Mouse (Mus musculus): ENCODE results near the gene Map3k9. TPM values are rescaled to one million over a fixed set of nuclear protein-coding genes. Genes with fewer than 3 reads are reported as not detected.

Map3k9 gene
- polyA plus RNA-seq, 1 experiment from 2014 or later, result 12.4 TPM

- peak; percentile 90 for DNase-seq
- no peak overlapping the region for H3K9ac ChIP-seq (replicated peaks; ENCODE audit: low read length)
- no peak overlapping the region for H3K27ac ChIP-seq (replicated peaks; ENCODE audit: low read depth, low read length)
- H3K36me3 ChIP-seq (ENCODE audit: control insufficient read depth, insufficient read depth, low read length), result no peaks in the 10 kb centered on the region
- WGBS, result 6% methylated on average over 7 of the region's 7 CpGs
- H3K27me3 ChIP-seq (ENCODE audit: control insufficient read depth, insufficient read depth, low read length), result no peaks in the 10 kb centered on the region
- H3K4me2 ChIP-seq (ENCODE audit: low read length), result no peak overlapping the region
- H3K4me3 ChIP-seq (replicated peaks; ENCODE audit: low read depth, low read length), result no peak overlapping the region
- no peak for ATAC-seq (ENCODE audit: low FRiP score, low TSS enrichment)
- no peaks in the 10 kb centered on the region for H3K9me3 ChIP-seq (ENCODE audit: control insufficient read depth, low read length)
- no peaks in the 10 kb centered on the region for H3K4me1 ChIP-seq (ENCODE audit: control insufficient read depth, insufficient read depth, low read length)
These were observed 15.6 kb upstream of the Map3k9 start for GRCm38 (mm10) chr12:81796541-81796940.

DNA sequence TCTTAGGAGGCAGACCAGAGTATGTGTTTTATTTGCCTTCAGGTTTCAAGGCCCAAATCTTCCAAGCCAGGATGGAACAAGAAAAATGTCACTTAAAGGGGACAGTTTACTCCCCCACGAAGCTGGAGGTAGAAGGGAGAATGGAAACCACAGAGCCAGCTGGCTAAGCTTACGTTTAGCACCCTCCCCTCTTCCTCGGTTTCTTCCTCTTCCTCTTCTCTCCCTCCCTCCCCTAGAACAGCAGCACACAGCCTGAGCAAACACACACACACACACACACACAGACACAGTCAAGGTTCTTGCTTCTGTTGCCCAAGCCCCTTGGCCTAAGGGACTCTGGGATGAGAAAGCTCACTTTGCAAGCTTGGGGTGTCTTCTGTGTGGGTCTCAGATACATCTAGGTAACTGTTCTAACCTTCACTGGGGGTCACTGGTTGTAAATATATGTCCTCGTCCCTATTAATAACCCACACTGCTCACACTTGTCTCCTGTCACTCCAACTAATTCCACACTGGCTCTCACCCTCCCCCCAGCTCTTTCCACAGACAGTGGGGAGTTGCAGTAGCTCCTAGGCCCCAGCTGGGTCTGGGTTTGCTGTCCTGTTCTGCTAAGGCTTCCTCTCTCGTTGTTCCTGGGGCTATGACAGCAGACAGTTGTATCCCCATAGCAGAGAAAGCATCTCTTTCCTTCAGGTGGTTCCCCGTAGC lies 11.7 kb upstream of the Map3k9 start:
- Histone ChIP-seq H3K36me3 (ENCODE audit: control insufficient read depth, insufficient read depth, low read length) (no peaks in the 10 kb centered on the region), H3K9me3 (ENCODE audit: control insufficient read depth, low read length) (no peaks in the 10 kb centered on the region)

GRCm38 (mm10) chr12:81789499-81789898 lies 8.5 kb upstream of the Map3k9 start:
- Histone ChIP-seq H3K36me3 (ENCODE audit: control insufficient read depth, insufficient read depth, low read length) (no peaks in the 10 kb centered on the region), H3K9me3 (ENCODE audit: control insufficient read depth, low read length) (no peaks in the 10 kb centered on the region), H3K27ac (replicated peaks; ENCODE audit: low read depth, low read length) (no peak overlapping the region), H3K4me1 (ENCODE audit: control insufficient read depth, insufficient read depth, low read length) (no peaks in the 10 kb centered on the region), H3K27me3 (ENCODE audit: control insufficient read depth, insufficient read depth, low read length) (no peaks in the 10 kb centered on the region), H3K4me2 (ENCODE audit: low read length) (no peak overlapping the region), H3K9ac (replicated peaks; ENCODE audit: low read length) (no peak overlapping the region), H3K4me3 (replicated peaks; ENCODE audit: low read depth, low read length) (no peak overlapping the region)
- no peak for ATAC-seq (ENCODE audit: low FRiP score, low TSS enrichment)
- DNase-seq, result no peak
- WGBS, result 64% methylated on average over 2 of the region's 2 CpGs

More for the DNA sequence above, 11.7 kb upstream of the Map3k9 start:
- H3K4me1 ChIP-seq (ENCODE audit: control insufficient read depth, insufficient read depth, low read length), result no peaks in the 10 kb centered on the region
- H3K9ac ChIP-seq (replicated peaks; ENCODE audit: low read length), result no peak overlapping the region
- H3K27me3 ChIP-seq (ENCODE audit: control insufficient read depth, insufficient read depth, low read length), result no peaks in the 10 kb centered on the region
- WGBS, result 78% methylated on average over 6 of the region's 6 CpGs
- DNase-seq (no peak), ATAC-seq (ENCODE audit: low FRiP score, low TSS enrichment) (no peak)
- no peak overlapping the region for H3K4me2 ChIP-seq (ENCODE audit: low read length)
- no peak overlapping the region for H3K4me3 ChIP-seq (replicated peaks; ENCODE audit: low read depth, low read length)
- no peak overlapping the region for H3K27ac ChIP-seq (replicated peaks; ENCODE audit: low read depth, low read length)

DNA sequence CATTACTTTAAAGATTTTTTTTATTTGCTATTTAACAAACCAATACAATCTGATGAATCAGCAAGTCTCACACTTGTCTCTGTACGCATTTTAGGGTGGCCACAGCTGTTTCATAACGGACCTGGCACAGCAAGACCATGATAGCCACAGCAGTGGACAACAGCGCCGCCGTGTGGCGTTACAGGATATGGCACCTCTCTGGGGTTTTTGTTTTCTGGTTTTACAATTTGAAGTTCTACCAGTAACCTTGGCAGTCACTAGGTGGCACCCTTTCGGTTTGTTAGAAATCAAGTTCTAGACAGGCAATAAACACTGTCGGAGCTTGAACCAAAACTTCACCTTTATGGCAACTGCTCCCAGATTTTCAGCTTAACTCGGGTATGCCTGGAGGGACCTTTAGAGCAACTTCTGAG lies 7.7 kb upstream of the Map3k9 start:
- WGBS, result 7% methylated on average over 9 of the region's 9 CpGs
- no peak for ATAC-seq (ENCODE audit: low FRiP score, low TSS enrichment)
- no peaks in the 10 kb centered on the region for H3K27me3 ChIP-seq (ENCODE audit: control insufficient read depth, insufficient read depth, low read length)

DNA sequence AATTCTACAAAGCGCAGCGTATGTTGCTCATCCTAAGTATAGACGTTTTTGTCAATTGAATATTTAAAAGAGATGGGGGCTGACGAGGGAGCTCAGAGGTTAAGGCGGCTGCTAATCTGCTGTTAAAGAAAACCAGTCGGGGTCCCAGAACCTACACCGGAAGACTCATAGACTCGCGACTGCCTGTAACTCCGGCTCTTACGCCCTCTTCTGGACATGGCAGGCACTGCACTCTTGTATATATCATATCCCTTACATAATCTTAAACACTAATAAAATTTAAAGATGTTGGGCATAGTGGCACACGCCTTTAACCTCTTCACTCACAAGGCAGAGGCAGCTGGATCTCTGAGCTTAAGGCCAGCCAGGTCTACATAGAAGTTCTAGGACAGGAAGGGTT lies 6.3 kb upstream of the Map3k9 start:
- Histone ChIP-seq H3K27ac (replicated peaks; ENCODE audit: low read depth, low read length) (no peak overlapping the region), H3K4me2 (ENCODE audit: low read length) (no peak overlapping the region), H3K9me3 (ENCODE audit: control insufficient read depth, low read length) (no peaks in the 10 kb centered on the region), H3K4me1 (ENCODE audit: control insufficient read depth, insufficient read depth, low read length) (no peaks in the 10 kb centered on the region), H3K27me3 (ENCODE audit: control insufficient read depth, insufficient read depth, low read length) (no peaks in the 10 kb centered on the region), H3K36me3 (ENCODE audit: control insufficient read depth, insufficient read depth, low read length) (no peaks in the 10 kb centered on the region), H3K9ac (replicated peaks; ENCODE audit: low read length) (no peak overlapping the region), H3K4me3 (replicated peaks; ENCODE audit: low read depth, low read length) (no peak overlapping the region)
- 54% methylated on average over 12 of the region's 12 CpGs for WGBS
- DNase-seq (no peak), ATAC-seq (ENCODE audit: low FRiP score, low TSS enrichment) (no peak)

More for the DNA sequence above, 7.7 kb upstream of the Map3k9 start:
- H3K4me3 ChIP-seq (replicated peaks; ENCODE audit: low read depth, low read length), result no peak overlapping the region
- H3K27ac ChIP-seq (replicated peaks; ENCODE audit: low read depth, low read length), result no peak overlapping the region
- H3K9ac ChIP-seq (replicated peaks; ENCODE audit: low read length), result no peak overlapping the region
- no peak overlapping the region for H3K4me2 ChIP-seq (ENCODE audit: low read length)
- DNase-seq, result peak; percentile 93
- H3K36me3 ChIP-seq (ENCODE audit: control insufficient read depth, insufficient read depth, low read length), result no peaks in the 10 kb centered on the region
- H3K4me1 ChIP-seq (ENCODE audit: control insufficient read depth, insufficient read depth, low read length), result no peaks in the 10 kb centered on the region
- no peaks in the 10 kb centered on the region for H3K9me3 ChIP-seq (ENCODE audit: control insufficient read depth, low read length)

DNA sequence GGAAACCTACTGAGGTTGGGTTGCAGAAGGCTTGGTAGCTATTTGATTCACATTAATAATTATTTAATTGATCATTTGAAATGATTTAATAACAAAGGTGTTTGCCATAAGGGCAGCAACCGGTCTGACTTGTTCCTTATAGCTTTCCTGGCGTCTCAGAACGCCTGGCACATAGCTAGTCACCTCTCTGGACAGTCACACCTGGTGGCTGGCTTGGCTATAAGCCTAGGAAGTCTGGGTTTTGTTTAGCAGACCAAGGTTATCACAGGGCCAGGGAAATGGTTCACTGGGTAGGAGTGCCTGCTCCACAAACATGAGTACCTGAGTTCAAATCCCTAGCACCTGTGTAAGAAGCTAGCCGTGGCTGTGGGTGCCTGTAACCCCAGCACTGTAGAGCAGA lies 2.3 kb upstream of the Map3k9 start:
- DNase-seq (no peak), ATAC-seq (ENCODE audit: low FRiP score, low TSS enrichment) (no peak)
- Histone ChIP-seq H3K4me3 (replicated peaks; ENCODE audit: low read depth, low read length) (no peak overlapping the region), H3K9ac (replicated peaks; ENCODE audit: low read length) (no peak overlapping the region), H3K36me3 (ENCODE audit: control insufficient read depth, insufficient read depth, low read length) (no peaks in the 10 kb centered on the region), H3K9me3 (ENCODE audit: control insufficient read depth, low read length) (no peaks in the 10 kb centered on the region), H3K27me3 (ENCODE audit: control insufficient read depth, insufficient read depth, low read length) (no peaks in the 10 kb centered on the region), H3K27ac (replicated peaks; ENCODE audit: low read depth, low read length) (no peak overlapping the region), H3K4me2 (ENCODE audit: low read length) (no peak overlapping the region), H3K4me1 (ENCODE audit: control insufficient read depth, insufficient read depth, low read length) (peaks cover 20% of the 10 kb centered on the region)
- WGBS, result 88% methylated on average over 4 of the region's 4 CpGs

DNA sequence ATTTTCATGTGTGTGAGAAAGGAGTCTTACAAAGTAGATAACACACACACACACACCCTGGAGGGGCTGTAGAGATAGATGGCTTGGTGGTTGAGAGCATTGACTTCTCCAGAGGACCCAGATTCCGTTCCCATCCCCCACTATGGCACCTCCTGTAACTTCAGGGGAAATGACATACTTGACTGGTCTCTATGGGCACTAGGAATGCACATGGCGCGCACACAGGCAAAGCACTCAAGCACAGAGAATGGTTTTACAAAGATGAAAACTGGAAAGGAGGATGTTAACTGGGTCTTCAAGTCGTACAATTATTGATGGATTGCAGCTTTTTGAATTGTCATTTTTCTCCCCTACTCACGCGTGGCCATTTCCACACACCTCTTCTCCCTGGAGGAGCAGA lies 1.6 kb upstream of the Map3k9 start:
- Histone ChIP-seq H3K36me3 (ENCODE audit: control insufficient read depth, insufficient read depth, low read length) (no peaks in the 10 kb centered on the region), H3K27ac (replicated peaks; ENCODE audit: low read depth, low read length) (no peak overlapping the region), H3K27me3 (ENCODE audit: control insufficient read depth, insufficient read depth, low read length) (no peaks in the 10 kb centered on the region), H3K4me2 (ENCODE audit: low read length) (no peak overlapping the region), H3K4me1 (ENCODE audit: control insufficient read depth, insufficient read depth, low read length) (peaks cover 26% of the 10 kb centered on the region), H3K4me3 (replicated peaks; ENCODE audit: low read depth, low read length) (no peak overlapping the region), H3K9ac (replicated peaks; ENCODE audit: low read length) (no peak overlapping the region), H3K9me3 (ENCODE audit: control insufficient read depth, low read length) (no peaks in the 10 kb centered on the region)
- no peak for DNase-seq
- WGBS, result 87% methylated on average over 6 of the region's 6 CpGs
- no peak for ATAC-seq (ENCODE audit: low FRiP score, low TSS enrichment)

DNA sequence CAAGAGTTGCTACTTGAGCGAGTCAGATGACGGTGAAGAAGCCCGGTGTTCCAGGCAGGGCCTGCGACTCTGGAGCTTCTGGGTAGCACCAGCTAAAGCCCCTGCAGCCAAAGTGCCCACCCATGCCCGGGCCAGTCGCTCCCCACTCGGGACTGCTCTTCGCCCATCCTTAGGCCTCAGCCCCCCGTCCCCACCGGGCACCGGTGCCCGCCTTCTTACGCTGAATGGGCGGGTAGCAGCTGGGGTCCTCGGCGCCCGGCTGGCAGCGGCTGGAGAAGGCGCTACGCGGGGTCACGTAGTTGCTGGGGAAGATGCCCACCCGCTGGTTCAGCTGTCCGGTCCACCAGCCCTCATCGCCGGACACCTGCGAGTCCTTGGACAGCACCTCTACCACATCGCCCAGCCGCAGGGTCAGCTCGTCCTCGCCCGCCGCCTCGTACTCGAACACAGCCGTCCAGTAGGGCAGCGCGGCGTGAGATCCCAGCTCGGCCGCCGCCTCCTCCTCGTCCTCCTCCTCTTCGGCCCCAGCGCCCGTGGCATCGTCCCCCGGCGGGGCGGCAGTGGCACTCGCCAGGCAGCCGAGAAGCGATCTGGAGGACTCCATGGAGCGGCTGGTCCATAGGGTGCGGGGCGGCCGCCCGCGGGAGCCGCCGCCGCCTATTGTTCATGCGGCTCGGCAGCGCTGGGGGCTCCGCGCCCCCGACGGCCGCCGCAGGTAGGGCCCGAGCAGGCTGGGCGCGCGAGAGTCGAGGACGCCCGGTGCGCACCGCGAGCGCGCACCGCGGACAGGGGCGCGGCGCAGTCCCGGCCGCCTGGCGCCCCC lies 493 bp downstream of the Map3k9 start:
- DNase-seq, result peak; percentile 56
- H3K4me3 ChIP-seq (replicated peaks; ENCODE audit: low read depth, low read length), result peak overlapping the region; percentile 89
- peak overlapping the region; percentile 88 for H3K9ac ChIP-seq (replicated peaks; ENCODE audit: low read length)

More for the DNA sequence above, 493 bp downstream of the Map3k9 start:
- Histone ChIP-seq H3K4me2 (ENCODE audit: low read length) (peak overlapping the region; percentile 62), H3K27ac (replicated peaks; ENCODE audit: low read depth, low read length) (peak overlapping the region; percentile 80), H3K4me1 (ENCODE audit: control insufficient read depth, insufficient read depth, low read length) (peaks cover 26% of the 10 kb centered on the region), H3K36me3 (ENCODE audit: control insufficient read depth, insufficient read depth, low read length) (0 out of 2 replicates have a peak, but pooled peaks cover 4% of the 10 kb centered on the region), H3K9me3 (ENCODE audit: control insufficient read depth, low read length) (no peaks in the 10 kb centered on the region), H3K27me3 (ENCODE audit: control insufficient read depth, insufficient read depth, low read length) (no peaks in the 10 kb centered on the region)
- ATAC-seq (ENCODE audit: low FRiP score, low TSS enrichment), result peak; percentile 76; the same call in 1 of the 2 replicates
- under 1% methylated on average over 71 of the region's 91 CpGs for WGBS
